Mouse (Mus musculus): ENCODE data around the gene Klk1b24.
"Not testable (repeated sequence)": the region's sequence is repeated elsewhere in the genome, so short reads cannot be mapped to it uniquely, and the experiment has no call there.

Gene Klk1b24

DNA sequence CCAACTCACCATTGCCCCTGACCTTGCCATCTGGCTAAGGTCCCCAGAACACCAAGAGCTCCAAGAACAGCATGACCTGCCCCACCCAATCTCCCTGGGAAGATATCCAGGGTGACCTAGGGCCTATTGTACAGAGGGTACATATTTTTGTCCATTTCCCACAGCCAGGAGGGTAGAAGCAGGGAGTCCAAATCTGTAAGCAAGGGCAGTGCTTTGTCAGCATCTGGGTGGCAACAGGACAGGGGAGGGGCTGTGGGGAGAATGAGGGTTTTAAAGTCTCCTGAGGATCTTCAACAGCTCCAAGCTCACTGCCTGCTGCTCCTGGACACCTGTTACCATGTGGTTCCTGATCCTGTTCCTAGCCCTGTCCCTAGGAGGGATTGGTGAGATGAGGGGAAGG is at the start of gene Klk1b24:
Gene Klk1b24, plus strand, starts transcription at position 301 of the 400 bp plus-strand sequence.
- not testable (repeated sequence) for DNase-seq (ENCODE audit: low spot score)

DNA sequence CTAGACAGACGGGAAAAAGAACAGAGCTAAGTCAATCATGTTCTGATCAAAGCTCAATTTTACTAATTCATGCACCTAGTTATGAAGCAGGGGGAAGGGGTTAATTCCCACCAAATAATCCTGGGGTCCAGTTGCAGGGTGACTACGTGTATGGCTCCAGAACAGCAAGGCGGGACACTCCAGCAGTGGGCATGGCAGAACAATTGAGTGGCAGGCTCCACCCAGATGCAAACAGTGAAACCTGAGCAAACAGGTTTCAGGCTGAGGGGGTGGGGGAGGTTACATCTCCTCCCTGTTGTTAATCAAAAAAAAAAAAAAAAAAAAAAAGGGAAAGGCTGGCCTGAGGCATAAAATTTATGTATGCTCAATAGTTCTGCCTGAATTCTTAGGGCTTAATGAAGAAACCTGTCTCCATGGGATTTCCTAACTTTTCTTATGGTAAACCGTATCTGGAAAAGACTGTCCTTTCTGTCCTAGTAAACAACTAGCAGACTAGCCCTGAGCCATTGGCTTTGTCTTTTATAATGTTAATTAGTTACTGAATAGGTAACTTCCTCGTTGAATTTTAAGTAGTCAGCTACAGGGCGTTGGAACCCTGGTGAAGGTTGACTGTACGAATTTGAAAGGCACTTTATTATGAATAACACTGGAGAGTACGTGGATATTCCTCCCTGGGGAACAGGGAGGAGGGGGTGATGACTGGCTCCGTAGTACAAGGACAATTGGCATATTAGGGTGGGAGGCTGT is 8.6 kb upstream of the Klk1b24 start:
- DNase-seq (ENCODE audit: low spot score) = no peak

DNA sequence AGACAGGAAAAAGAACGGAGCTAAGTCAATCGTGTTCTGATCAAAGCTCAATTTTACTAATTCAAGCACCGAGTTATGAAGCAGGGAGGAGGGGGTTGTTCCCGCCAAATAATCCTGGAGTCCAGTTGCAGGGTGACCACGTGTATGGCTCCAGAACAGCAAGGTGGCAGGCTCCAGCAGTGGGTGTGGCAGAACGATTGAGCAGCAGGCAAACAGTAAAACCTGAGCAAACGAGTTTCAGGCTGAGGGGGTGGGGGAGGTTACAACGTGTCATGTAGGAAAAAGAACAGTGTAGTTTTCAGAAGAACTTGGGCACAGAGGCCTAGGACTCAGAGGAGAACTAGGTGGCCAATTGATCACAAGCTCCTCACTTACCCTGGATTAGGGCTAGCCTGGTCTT is 1.5 kb upstream of the Klk1b24 start:
- DNase-seq (ENCODE audit: low spot score) = not testable (repeated sequence)

DNA sequence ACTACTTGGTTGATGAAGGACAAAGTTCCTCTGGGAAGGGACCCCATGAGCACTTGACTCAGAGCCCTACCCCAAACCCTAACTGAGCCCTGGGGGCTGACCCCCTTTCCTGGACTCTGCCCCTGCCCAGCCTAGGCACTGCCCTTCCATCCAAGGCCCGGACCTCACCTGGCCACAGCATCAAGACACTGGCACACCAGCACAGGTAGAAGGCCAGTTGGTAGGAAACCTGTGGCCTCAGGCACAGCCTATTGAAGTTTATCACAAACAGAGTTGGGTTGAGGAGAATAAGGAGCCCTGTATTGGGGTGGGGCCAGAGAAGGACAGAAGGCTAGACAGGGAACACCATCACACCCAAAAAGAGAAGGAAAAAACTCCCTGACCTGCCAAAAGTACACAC is 5.4 kb downstream of the Klk1b24 start:
- DNase-seq (ENCODE audit: low spot score) = not testable (repeated sequence)

- no peak for DNase-seq (ENCODE audit: low spot score)
These were observed 9.9 kb downstream of the Klk1b24 start, which contains the start of gene Klk1b3 for GRCm38 (mm10) chr7:44197891-44198290. Klk1b3 (plus strand) TSS chr7:44198191.

GRCm38 (mm10) chr7:44207135-44207534 is 19.1 kb downstream of the Klk1b24 start, which contains the start of gene Klk1b4:
Klk1b4 (plus strand) TSS chr7:44207435.
- DNase-seq (ENCODE audit: low spot score) = not testable (repeated sequence)

DNA sequence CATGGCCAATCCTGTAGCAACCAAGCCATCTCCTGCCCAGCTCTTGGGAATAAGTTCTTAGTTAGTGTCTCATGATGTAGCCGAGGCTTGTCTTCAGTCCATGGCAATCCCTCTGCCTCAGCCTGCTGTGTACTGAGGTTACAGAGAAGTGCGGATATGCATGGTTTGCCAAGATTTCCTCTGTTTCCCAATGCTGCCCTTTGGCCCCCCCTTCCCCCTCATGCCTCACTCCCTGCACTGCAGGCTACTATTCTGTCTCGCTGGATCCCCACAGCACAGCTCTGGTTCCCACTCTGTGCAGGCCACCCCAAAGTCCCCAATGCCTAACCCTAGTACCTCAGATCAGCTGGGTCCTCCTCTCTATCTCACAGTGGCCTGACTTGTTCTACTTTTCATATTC is 20.3 kb downstream of the Klk1b24 start:
- no peak for DNase-seq (ENCODE audit: low spot score)

GRCm38 (mm10) chr7:44215645-44216044 is 27.6 kb downstream of the Klk1b24 start, which contains the start of gene Klk1b5:
Klk1b5 (plus strand) TSS chr7:44215945.
- DNase-seq (ENCODE audit: low spot score) = no peak

- not testable (repeated sequence) for DNase-seq (ENCODE audit: low spot score)
These were observed 33.6 kb downstream of the Klk1b24 start for GRCm38 (mm10) chr7:44221601-44222000.

GRCm38 (mm10) chr7:44222335-44222734 is 34.3 kb downstream of the Klk1b24 start:
- DNase-seq (ENCODE audit: low spot score) = not testable (repeated sequence)

DNA sequence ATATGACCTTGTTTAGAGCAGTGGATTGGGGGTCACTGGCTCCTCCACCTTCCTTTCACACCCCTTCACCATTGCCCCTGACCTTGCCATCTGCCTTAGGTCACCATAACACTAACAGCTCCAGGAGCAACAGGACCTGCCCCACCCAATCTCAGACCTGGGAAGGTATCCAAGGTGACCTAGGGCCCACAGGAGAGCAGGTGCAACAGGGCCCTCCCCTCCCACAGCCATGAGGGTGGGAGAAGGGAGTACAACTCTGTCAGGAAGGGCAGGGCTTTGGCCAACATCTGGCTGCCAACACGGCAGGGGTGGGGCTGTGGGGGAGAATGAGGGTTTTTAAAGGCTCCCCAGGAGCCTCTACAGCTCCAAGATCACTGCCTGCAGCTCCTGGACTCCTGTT is 37.0 kb downstream of the Klk1b24 start, which contains the start of gene Klk1:
Gene Klk1, plus strand, starts transcription at position 285 of the 400 bp plus-strand sequence.
- no peak for DNase-seq (ENCODE audit: low spot score)

- no peak for DNase-seq (ENCODE audit: low spot score)
These were observed 47.9 kb downstream of the Klk1b24 start, which contains the start of gene Gm36864 for GRCm38 (mm10) chr7:44235909-44236308. Gm36864 (plus strand) TSS chr7:44236177.

- DNase-seq (ENCODE audit: low spot score) = no peak
These were observed 51.9 kb downstream of the Klk1b24 start for GRCm38 (mm10) chr7:44239913-44240312.

DNA sequence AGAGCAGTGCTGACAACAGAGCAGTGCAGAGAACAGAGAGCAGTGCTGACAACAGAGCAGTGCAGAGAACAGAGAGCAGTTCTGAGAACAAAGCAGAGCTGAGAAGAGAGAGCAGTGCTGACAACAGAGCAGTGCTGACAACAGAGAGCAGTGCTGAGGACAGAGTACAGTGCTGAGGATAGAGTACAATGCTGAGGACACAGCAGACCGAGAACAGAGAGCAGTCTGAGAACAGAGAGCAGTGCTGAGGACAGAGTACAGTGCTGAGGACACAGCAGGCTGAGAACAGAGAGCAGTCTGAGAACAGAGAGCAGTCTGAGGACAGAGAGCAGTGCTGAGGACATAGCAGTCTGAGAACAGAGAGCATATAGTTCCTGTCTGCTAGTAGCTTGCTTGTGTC is 52.7 kb downstream of the Klk1b24 start:
- no peak for DNase-seq (ENCODE audit: low spot score)

- no peak for DNase-seq (ENCODE audit: low spot score)
These were observed 53.1 kb downstream of the Klk1b24 start for GRCm38 (mm10) chr7:44241163-44241562.
